Mouse (Mus musculus) cerebellum, adult 11 months (tissue): ENCODE results near the gene S100a16.
A peak's percentile ranks its signal among the peaks of the same experiment; 100 is the strongest.

Experiments used
- DNase-seq: peaks from one replicate; pipeline ENCODE4 v3.0.0; 2022

The S100a16 gene

GRCm38 (mm10) chr3:90525421-90525820 lies 11.6 kb upstream of the S100a16 start:
- no peak for DNase-seq

- DNase-seq: no peak
Observed at GRCm38 (mm10) chr3:90526076-90526475, 11.0 kb upstream of the S100a16 start.

GRCm38 (mm10) chr3:90526580-90526979 lies 10.5 kb upstream of the S100a16 start, which contains the start of gene S100a14:
S100a14 (plus strand) TSS chr3:90526856.
- DNase-seq: no peak

- DNase-seq: no peak
Observed at GRCm38 (mm10) chr3:90527291-90527873, 9.7 kb upstream of the S100a16 start.

GRCm38 (mm10) chr3:90531713-90532112 lies 5.3 kb upstream of the S100a16 start:
- no peak for DNase-seq

- DNase-seq: no peak
Observed at GRCm38 (mm10) chr3:90535446-90535845, 1.6 kb upstream of the S100a16 start.

- DNase-seq: no peak
Observed at GRCm38 (mm10) chr3:90537905-90538296, 847 bp downstream of the S100a16 start.

GRCm38 (mm10) chr3:90540904-90541303 lies 3.9 kb downstream of the S100a16 start:
- no peak for DNase-seq

GRCm38 (mm10) chr3:90549676-90550420 lies 12.8 kb downstream of the S100a16 start:
- DNase-seq: no peak

- no peak for DNase-seq
Observed at GRCm38 (mm10) chr3:90550421-90550790, 13.4 kb downstream of the S100a16 start.

GRCm38 (mm10) chr3:90552231-90552630 lies 15.2 kb downstream of the S100a16 start:
- DNase-seq: no peak

- DNase-seq: no peak
Observed at GRCm38 (mm10) chr3:90555954-90556353, 18.9 kb downstream of the S100a16 start.

- no peak for DNase-seq
Observed at GRCm38 (mm10) chr3:90560008-90560628, 23.1 kb downstream of the S100a16 start, which contains the start of gene S100a3. S100a3 (plus strand) TSS chr3:90560578.

GRCm38 (mm10) chr3:90574691-90575090 lies 37.6 kb downstream of the S100a16 start:
- no peak for DNase-seq

GRCm38 (mm10) chr3:90575320-90575719 lies 38.3 kb downstream of the S100a16 start:
- DNase-seq: no peak

- no peak for DNase-seq
Observed at GRCm38 (mm10) chr3:90576351-90577001, 39.4 kb downstream of the S100a16 start.

GRCm38 (mm10) chr3:90579433-90579832 lies 42.4 kb downstream of the S100a16 start:
- no peak for DNase-seq

- DNase-seq: no peak
Observed at GRCm38 (mm10) chr3:90581141-90581540, 44.1 kb downstream of the S100a16 start.

GRCm38 (mm10) chr3:90582156-90582555 lies 45.1 kb downstream of the S100a16 start:
- no peak for DNase-seq

- DNase-seq: no peak
Observed at GRCm38 (mm10) chr3:90582556-90582955, 45.5 kb downstream of the S100a16 start.

- DNase-seq: no peak
Observed at GRCm38 (mm10) chr3:90583893-90584292, 46.8 kb downstream of the S100a16 start.

- DNase-seq: peak; percentile 7
Observed at GRCm38 (mm10) chr3:90585595-90585994, 48.5 kb downstream of the S100a16 start.

- DNase-seq: no peak
Observed at GRCm38 (mm10) chr3:90586016-90586643, 49.1 kb downstream of the S100a16 start.
